Mouse (Mus musculus): ENCODE results near the gene Pcyt1a.
"Not testable (repeated sequence)": the region's sequence is repeated elsewhere in the genome, so short reads cannot be mapped to it uniquely, and the experiment has no call there.

Pcyt1a gene

DNA sequence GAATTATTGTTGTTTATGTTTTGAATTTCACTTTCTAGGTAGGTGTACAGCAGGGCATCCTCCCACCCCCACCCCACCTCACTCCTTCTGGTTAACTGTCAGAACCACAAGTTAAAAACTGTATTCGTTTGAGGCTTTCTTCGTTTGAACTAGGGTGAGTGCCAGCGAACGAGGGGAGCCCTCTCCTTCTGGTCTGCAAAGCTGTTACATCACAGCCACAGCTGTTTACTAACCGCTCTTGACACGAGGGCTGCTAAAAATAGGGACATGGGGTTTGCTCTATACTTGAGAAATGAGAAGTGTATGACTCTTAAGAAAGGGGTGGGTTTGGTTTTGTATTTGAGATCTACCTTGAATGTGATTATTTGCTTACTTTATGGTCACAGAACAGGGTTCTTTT is 3.3 kb downstream of the Pcyt1a start:
- no peak for DNase-seq

DNA sequence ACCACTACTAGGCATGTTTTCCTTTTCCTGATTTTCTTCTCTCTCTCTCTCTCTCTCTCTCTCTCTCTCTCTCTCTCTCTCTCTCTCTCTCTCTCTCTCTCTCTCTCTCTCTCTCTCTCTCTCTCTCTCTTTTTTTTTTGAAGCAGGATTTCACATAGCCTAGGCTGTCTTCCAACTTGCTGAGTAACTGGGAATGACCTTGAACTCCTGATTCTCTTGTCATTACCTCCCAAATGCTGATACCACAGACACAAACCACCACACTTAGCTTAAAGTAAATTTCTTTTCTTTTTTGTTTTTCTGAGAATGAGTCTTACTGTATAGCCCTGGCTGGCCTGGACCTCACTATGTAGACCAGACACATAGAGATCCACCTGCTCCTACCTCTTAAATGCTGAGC is 4.0 kb downstream of the Pcyt1a start:
- no peak for DNase-seq

DNA sequence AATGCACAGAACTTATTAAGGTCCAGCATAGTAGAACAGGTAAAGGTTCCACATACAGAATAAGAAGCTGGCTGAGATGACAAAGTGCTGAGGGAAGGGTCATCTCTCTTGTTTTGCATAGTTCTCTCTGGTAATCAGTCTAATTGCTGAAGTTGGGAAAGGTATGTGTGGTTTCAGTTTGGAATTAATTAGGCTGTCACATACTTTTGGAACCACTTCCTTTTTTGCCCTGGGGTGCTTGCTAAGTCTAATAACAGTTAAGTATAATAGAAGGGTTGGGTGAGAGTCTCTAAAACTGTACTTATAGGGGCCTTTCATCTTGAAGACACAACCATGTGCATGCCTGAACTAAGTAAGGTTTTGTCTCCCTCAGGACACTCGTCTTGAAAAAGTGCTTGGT is 5.9 kb downstream of the Pcyt1a start:
- DNase-seq = no peak

DNA sequence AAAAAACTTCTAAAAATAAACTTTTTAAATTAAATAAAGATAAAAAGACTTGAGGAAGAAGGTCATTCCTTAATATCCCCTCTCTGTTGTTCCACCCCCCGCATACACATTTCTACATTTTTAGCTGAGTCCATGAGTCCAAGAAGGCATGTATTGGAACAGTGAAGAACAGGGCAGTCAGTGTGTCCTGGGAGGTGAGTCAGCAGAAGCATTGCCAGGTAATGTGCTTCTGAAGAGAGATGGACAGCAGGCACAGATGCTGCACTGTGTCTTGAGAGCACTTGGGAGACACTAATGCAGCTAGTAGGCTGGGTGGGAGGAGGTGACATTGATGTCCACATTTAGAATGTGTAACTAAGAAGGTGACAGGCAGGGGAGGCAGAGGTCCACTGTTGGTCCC is 6.5 kb downstream of the Pcyt1a start:
- DNase-seq = no peak

DNA sequence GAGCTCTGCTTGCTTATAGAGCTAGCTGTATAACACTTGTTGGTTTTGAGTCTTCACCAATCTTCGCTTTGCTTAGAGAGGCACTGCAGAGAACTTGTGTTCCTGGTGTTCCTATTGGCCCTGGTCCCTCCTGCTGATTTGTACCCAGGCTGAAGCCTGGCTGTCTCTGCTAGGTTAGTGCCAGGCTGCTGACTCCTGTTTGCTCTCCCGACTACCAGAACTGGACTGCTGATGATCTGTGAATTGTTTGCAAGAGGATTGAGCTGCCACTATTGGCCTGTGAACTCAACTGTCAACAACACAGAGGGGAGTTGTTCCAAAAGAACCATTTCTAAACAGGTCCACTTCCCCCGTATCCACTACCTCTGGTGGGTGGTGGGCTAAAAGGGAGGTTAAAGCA is 10.7 kb downstream of the Pcyt1a start:
- no peak for DNase-seq

DNA sequence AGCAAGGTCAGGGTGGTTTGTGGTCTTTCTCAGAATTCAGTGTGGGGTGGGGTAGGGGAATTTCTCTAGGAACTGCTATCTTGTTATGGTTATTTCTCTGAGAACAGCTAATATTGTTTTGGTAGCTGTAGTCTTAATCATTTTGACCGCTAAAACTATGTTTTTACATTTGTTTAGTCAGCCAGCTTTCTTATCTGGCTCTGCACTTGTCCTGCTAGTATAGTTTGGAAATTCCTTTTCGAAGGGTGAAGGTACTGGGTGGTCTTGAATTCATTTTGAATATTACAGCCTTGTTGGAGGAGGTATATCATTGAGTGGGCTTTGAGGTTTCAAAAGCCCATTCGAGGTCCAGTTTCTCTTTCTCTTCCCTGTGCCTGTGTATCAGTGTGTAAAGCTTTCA is 13.9 kb downstream of the Pcyt1a start:
- DNase-seq = not testable (repeated sequence)

DNA sequence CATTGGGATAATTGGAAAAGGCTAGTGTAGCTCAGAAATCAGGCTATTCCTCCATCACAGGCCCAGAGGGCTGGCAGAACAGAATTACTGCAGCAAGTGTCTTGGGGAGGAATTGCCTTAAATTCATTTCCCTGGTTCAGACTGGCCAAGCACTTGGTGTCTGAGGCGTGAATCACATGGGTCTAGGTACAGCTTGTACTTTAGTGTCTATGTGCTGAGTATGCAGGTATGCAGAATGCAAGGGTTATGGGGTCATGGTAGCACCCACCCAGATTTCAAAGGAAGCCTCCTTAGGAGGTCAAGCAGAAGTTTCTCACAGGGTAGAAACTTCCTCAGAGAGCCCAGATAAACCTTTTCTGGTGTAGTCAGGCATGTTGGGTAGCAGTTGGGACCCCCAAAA is 14.8 kb downstream of the Pcyt1a start:
- no peak for DNase-seq

DNA sequence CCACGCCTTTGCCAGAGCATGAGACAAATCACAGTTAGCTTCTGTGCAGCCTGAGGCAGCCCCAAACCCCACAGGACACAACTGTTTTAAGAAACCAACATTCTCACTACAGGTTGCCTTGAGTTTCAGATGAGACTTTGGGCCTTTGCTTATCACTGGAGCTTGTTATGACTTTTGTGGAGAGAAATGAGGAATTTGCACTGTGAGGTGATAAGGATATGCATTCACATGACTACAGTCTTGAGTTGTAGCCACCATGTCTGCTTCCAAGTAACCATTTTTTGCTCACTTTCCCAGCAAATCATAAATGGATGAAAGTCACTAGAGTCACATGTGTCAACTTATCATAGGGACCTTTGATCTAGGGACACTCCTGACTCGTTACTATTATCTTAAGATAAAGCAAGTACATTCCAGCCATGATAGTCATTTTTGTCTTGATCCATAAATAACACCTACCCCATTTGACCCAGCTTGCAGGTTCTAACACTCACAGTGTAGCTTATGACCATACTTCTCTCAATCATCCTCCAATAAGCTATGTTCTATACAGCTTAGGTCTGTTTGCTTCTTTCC is 15.9 kb downstream of the Pcyt1a start:
- DNase-seq = no peak

DNA sequence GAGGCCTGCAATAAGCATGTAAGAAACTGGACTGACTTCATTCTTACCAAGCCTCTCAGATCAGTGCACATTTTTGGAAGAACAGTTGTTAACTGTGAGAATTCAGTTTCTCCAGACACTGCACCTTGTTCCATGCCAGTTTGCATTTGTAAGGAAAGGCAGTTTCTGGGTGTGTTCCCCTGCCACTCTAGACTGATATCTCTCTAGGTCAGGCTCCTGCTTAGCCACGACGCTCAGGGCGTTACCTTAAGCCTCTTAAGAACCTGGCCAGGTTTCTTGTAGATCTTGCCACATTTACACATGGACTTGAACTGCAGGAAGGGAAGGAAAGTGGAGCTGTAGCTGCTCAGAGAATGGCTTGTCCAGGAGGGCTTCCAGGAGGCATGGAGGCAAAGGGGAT is 18.9 kb downstream of the Pcyt1a start:
- DNase-seq = no peak

DNA sequence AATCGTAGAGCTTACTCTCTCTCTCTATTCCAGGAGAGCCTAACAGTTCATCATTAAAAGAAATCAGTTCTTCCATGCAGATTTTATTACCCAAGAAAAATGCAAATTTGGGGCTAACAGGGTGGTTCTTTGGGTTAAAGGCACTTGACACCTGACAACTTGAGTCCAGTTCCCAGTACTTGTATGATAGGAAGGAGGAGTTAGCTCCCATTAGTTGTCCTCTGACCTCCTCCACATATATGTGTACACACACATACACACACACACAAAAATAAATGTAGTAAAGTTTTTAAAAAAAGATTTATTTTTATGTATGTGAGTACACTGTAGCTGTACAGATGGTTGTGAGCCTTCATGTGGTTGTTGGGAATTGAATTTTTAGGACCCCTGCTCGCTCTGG is 19.4 kb downstream of the Pcyt1a start:
- no peak for DNase-seq

DNA sequence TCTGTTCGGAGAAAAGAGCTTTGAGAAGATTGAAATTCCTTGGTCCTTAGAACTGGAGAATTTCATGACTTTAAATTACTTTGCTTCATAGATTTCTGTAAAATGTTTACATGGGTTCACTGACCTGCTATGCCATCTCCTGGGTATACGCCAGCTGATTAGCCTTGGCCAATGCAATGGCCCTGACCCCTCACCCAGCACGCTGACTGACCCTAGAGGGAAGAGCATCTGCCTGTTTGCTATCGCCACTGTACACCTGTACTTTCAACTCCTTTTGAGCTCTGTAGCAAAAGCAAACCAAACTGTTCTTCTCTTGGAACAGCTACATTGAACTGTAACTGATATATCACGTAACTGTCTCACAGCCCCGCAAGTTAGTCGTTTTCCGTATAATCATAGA is 22.4 kb downstream of the Pcyt1a start:
- no peak for DNase-seq

DNA sequence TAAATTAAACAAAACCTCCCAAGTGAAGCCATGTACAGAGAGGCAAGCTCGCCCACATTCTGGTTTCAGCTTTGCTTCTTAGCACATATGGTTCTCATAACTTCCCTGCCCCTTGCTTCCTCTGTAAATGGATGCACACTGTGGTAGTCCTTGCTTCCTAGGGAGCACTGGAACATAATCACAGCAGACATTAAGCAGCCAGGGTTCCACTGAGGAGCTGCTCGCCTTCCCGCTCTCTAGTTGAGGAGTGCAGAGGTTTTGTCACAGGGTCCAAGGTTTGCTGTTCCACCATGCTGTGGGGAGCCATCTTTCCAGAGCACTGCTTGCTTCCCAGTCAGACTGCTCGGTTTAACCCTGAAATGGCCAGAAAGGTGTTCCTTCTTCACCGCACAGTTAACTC is 23.9 kb downstream of the Pcyt1a start:
- DNase-seq = no peak

DNA sequence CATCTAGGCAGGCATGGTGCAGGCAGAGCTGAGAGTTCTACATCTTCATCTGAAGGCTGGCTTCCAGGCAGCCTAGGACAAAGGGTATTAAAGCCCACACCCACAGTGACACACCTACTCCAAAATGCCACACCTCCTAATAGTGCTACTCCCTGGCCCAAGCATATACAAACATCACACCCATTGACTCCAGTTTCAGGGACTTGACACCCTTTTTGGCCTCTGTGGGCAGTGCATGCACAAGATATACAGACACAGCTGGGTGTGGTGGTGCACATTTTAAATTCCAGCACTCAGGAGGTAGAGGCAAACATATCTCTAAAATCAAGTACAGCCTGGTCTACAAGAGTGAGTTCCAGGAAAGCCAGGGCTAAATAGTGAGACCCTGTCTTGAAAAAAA is 25.4 kb downstream of the Pcyt1a start:
- no peak for DNase-seq

DNA sequence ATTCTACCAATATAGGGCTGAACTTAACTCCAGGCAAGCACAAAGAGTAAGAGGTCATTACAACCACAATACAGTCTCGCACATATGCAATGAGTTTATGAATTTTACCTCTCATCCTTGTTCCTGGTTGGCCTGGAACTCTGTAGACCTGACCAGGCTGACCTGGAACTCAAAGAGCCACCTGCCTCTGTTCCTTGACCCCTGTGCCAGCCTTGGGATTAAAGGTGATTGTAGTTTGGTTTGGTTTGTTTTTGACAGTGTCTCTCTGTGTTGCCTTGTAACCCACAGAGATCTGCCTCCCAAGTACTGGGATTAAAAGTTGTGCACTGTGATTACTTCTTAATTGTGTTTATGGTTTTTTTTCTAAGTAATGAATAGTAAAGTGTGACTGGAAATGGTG is 26.0 kb downstream of the Pcyt1a start:
- DNase-seq = no peak

DNA sequence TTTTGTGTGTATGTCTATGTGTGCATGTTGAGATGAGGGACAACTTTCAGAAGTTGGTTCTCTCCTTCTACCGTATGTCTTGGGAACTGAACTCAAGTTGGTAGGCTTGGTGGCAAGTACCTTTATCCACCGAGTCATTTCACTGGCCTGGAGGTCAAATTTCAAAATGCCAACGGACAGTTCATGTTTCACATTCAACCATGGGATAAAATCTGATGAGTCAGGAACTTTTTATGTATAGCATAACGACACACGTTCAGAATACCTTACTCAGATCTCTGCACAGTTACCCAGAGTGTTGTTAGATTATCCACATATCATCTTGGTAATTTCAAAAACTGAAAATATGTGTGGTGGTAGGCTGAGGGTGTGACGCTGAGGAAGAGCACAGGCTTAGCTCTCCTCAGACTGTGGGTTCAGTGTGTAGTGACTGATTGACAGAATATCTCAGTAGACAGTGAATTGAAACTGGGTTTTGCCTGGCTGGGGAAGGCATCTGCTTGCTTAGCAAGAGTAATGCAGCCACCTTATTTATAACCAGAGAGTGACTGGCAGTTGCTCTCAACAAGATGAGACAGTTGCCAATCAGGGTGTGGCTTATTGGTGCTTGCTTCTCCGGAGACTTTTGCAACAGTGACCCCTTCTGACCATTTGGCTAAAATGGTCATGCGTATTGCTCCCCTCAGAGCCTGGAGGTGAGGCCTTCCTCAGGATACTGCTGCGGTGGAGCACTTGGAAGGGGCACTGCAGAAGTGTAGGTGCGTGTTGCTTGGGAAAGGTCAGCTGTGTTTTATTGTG is 27.1 kb downstream of the Pcyt1a start:
- peak; percentile 21 for DNase-seq

DNA sequence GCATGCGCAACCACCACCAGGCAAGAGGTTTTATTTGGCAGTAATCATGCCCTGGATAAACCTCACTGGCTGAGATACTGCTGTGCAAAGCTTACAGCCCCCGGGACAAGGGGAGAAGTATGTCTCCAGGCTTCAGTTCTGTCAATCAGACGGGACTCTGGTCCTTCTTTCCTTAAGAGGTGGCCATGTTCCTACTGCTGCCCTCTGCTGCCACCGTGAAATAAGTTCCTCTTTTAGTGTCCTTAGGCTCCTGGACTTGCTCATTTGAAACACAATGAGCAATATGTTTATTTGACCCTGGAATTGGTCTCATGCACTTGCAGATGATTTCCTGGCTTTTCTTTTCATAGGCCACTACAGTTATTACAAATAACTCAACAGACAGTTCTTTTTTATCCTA is 29.8 kb downstream of the Pcyt1a start:
- DNase-seq = no peak

DNA sequence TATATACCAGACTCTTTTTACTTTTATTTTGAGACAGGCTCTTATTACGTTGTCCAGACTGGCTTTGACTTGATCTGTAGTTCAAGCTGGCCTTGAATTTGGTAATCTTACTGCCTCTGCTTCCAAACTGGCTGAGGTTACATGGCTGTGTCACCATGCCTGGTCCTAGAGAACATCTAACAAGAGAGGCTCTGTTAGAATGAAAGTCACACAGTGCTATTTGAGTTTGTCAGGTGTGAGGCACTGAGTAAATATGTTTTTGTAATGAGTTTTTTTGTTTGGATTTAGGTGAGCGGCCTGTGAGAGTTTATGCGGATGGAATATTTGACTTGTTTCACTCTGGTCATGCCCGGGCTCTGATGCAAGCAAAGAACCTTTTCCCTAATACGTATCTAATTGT is 31.0 kb downstream of the Pcyt1a start:
- no peak for DNase-seq

DNA sequence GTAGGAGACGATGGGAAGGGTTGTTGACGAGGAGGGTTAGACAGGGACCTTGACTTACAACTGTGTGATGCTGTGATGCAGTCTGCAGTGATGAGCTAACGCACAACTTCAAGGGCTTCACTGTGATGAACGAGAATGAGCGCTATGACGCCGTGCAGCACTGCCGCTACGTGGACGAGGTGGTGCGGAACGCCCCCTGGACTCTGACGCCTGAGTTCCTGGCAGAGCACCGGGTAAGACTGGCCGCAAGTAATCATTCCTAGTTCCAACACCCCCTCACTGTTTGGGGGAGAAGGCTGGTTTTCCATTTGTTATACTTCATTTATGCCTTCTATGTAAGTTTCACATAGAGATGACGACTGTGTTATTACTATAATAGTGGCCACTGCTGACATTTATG is 32.2 kb downstream of the Pcyt1a start:
- DNase-seq = no peak

DNA sequence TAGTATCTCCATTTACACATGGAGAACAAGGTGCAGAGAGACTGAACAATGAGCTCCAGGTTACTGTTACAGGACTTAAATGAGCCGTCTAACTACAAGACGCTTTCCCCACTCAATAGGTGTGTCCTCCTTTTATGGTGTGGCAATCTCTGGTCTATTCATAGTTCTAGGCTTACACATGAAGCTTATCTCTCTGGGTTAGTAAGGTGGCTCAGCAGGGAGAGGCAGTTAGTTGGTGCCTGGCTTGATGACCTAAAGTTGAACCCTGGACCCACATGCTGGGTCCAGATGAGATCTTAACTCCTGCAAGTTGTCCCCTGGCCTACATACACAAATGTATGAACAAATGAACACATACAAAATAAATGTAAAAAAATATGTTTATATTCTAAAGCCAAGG is 32.7 kb downstream of the Pcyt1a start:
- DNase-seq = no peak

DNA sequence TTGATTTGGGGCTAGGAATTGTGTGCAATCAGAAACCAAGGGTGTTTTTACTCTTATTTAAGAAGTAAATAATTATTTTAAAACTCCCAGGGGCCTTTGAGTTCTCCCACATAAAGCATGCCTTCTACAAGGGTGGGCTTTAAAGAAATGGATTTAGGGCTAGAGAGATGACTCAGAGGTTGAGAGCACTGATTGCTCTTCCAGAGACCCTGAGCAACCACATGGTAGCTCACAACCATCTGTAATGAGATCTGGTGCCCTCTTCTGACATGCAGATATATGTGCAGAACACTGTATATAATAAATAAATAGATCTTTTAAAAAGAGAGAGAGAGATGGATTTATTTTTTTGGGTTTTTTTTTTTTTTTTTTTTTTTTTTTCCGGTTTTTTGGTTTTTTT is 34.2 kb downstream of the Pcyt1a start:
- no peak for DNase-seq

DNA sequence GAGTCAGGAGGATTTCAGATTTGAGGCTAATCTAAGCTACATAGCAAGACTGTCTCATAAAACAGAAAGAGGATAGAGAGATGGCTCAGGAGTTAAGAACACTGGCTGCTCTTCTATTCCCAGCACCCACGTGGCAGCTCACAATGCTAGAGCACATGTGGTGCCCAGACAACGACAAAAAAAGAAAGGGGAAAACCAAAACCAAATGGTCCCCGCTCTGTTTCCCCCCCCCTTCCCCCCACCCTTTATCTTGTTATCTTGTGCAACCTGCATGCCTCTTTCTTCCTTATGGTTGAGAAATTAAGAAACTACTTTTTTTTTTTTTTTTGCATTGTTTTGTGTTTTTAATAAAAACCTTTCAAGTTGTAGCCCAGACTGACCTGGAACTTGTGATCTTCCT is 37.8 kb downstream of the Pcyt1a start:
- no peak for DNase-seq

DNA sequence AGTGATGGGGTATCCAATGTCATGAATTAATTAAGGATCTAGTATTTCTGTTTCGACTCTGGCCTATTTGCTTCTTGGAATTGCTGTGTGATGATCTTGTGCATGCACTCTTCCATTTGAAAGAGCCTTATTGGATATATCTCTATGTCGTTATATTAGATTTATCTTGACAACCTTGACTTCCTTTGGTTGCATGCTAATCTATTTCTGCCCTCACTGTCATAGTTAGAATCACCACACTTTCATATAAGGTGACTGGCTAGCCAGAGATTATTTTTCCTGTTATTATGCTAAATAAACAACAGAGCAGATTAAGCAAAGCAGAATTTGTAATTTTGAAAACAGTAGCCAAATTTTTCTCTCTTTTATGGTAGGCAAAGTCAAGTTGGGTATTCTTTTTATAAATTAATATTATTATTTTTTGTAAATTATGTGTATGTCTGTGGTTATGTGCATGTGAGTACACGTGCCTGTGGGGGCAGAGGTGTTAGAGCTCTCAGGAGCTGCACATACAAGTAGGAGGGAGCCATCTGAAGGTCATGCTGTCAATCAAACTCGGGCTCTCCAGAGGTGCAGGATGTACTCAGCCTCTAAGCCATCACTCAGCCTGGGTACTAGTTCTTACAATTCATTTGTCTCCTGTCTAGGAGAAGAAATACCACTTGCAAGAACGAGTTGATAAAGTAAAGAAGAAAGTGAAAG is 38.8 kb downstream of the Pcyt1a start:
- no peak for DNase-seq

DNA sequence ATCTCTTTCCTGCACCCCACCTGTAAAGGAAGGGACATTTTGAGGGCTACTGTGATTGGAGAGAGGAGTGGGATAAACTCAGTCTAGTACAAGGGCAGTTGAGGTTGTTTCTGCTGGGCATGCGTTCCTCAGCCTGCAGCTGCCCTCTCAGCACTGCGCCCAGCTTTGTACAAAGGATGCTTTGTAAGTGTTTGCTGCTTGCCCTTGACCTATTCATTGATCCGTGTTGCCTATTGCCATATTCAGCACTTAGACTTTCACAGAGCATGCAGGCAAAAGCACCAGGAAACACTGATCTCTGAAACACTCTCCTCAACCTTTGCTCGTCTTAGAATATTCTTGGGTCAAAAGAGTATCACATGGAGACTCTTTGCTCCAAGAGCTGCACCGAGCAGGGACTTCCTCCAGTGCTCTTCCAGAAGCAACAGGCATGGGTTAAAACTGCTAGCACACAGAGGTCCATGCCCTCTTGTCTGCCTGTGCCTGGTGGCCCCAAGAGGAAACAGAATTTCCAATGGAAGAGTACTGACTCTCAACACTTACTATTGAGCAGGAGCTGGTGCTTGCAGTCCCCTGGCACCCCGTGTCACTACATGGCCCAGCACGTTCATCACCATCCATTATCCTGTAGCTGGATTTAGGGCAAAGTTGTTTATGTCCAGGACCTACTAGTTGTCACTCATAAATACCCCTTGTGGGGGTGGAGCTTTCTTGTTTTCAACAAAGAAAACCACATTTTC is 41.7 kb downstream of the Pcyt1a start:
- DNase-seq = peak; percentile 22

DNA sequence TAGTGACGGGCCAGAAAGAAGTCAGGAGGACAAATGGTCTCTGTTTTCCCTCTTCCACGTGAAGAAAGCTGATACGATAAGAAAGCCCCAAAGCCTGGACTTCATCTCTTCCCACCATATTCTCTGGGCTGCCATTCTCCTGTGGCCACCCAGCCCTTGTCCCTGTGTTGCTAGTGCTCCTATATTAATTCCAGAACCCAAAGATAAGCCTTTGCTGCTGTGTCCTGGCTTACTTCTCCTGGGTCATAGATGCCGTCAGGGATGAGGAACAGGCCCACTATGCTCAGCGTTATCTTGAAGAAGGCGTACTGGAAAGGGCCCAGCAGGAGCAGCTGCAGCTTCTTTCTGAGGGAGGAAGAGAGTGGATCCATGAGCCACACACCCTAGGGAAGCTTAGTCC is 46.6 kb downstream of the Pcyt1a start:
- no peak for DNase-seq

Measured in right cerebral cortex, adult 18-20 months (tissue).